8 mouse cellular contexts compared by ENCODE assay signal in the genomic region with DNA sequence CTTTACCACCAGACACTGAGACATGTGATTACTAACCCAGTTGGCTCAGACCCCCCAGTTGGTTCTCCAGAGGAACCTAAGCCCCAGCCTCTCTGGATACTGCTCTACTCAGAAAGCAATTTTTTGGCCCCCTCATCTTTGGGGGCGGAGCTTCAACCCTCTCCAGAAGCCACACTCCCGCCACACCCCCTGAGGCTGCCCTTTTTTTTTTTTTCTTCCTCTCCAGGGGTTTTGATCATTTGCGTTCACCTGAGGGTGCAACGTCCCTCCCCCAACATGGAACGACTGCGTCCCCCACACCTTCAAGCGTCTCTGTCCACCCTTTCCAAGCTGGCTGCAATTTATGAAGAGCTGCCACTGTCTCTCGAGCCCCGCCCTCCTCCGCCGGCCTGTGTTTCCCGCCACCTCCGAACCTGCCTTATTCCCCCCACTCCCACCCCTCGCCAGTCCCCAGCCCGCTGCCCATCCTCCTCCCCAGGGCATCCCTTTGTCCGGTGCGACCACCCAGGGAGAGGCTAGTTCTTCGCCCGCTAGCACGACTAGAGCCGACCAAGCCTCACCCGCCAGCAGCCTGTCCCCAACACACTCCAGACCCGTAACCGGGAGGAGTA. TPM values are rescaled to one million over a fixed set of nuclear protein-coding genes. Genes with fewer than 3 reads are reported as not detected.
DNase-seq lines count a peak whose midpoint lies in the region; ATAC-seq and TF ChIP-seq lines count a peak whose summit lies in the region.

No protein-coding gene starts in this region.

- under 1% methylated on average over 24 of the region's 24 CpGs for WGBS in forebrain, embryonic 16.5 days
- 1% methylated on average over 24 of the region's 24 CpGs for WGBS in hindbrain, embryonic 16.5 days

- TF ChIP-seq POLR2A in testis, adult 2 months (IDR thresholded peaks at IDR 0.05; ENCODE audit: control insufficient read depth, low read depth, low read length): no peak

- no peaks in the 10 kb centered on the region; the same call in 1 of the 2 replicates for H3K36me3 ChIP-seq in testis, adult 2 months (ENCODE audit: control insufficient read depth, insufficient read depth, low read length)
- peaks cover 14% of the 10 kb centered on the region for H3K36me3 ChIP-seq in forebrain, embryonic 16.5 days (ENCODE audit: control insufficient read depth, insufficient read depth)
- H3K36me3 ChIP-seq in hindbrain, embryonic 16.5 days (ENCODE audit: control insufficient read depth, insufficient read depth, low read length): peaks cover 21% of the 10 kb centered on the region

- DNase-seq in testis, postnatal 14 days (ENCODE audit: low spot score): no peak
- peak; percentile 61 for DNase-seq in cerebellum, adult 11 months
- peak; percentile 63 to 73 for DNase-seq in lung, adult 18-20 months
- peak; percentile 68 for DNase-seq in retina, postnatal 1 day
- no peak for DNase-seq in yolk sac, embryonic 10.5 days (ENCODE audit: low spot score)

- H3K9ac ChIP-seq in forebrain, embryonic 16.5 days (replicated peaks; ENCODE audit: low read depth, low read length): peak overlapping the region; percentile 92
- peak overlapping the region; percentile 97 for H3K9ac ChIP-seq in hindbrain, embryonic 16.5 days (ENCODE audit: low read depth, low read length)

- peak overlapping the region; percentile 83 for H3K27ac ChIP-seq in testis, adult 2 months (ENCODE audit: control insufficient read depth, insufficient read depth, low read depth, low read length)
- H3K27ac ChIP-seq in forebrain, embryonic 16.5 days (ENCODE audit: low read length): peak overlapping the region; percentile 92
- peak overlapping the region; percentile 97 for H3K27ac ChIP-seq in hindbrain, embryonic 16.5 days (ENCODE audit: low read depth, low read length)

- peak overlapping the region; percentile 93 for H3K4me3 ChIP-seq in testis, adult 2 months (ENCODE audit: control insufficient read depth, low read depth, low read length)
- H3K4me3 ChIP-seq in forebrain, embryonic 16.5 days (replicated peaks; ENCODE audit: low read length): peak overlapping the region; percentile 91
- peak overlapping the region; percentile 86 for H3K4me3 ChIP-seq in hindbrain, embryonic 16.5 days (ENCODE audit: low read length)

- H3K9me3 ChIP-seq in forebrain, embryonic 16.5 days (ENCODE audit: control insufficient read depth, low read length): no peaks in the 10 kb centered on the region
- no peaks in the 10 kb centered on the region for H3K9me3 ChIP-seq in hindbrain, embryonic 16.5 days (ENCODE audit: control insufficient read depth, low read length)

- peaks cover 20% of the 10 kb centered on the region for H3K4me1 ChIP-seq in testis, adult 2 months (ENCODE audit: control insufficient read depth, insufficient read depth, low read length)
- peaks cover 40% of the 10 kb centered on the region for H3K4me1 ChIP-seq in forebrain, embryonic 16.5 days (replicated peaks; ENCODE audit: control insufficient read depth, insufficient read depth, low read length)
- peaks cover 51% of the 10 kb centered on the region for H3K4me1 ChIP-seq in hindbrain, embryonic 16.5 days (ENCODE audit: control insufficient read depth, insufficient read depth, low read depth, low read length)

- ATAC-seq in forebrain, embryonic 16.5 days: peak; percentile 14; the same call in 1 of the 2 replicates
- ATAC-seq in hindbrain, embryonic 16.5 days: no peak

- H3K4me2 ChIP-seq in forebrain, embryonic 16.5 days (ENCODE audit: low read length): peak overlapping the region; percentile 61
- H3K4me2 ChIP-seq in hindbrain, embryonic 16.5 days (ENCODE audit: low read length): peak overlapping the region; percentile 63

- no peaks in the 10 kb centered on the region for H3K27me3 ChIP-seq in testis, adult 2 months (ENCODE audit: control insufficient read depth, insufficient read depth, low read length)
- no peaks in the 10 kb centered on the region for H3K27me3 ChIP-seq in forebrain, embryonic 16.5 days (replicated peaks; ENCODE audit: control insufficient read depth, insufficient read depth, low read length)
- H3K27me3 ChIP-seq in hindbrain, embryonic 16.5 days (replicated peaks; ENCODE audit: control insufficient read depth, insufficient read depth, low read length): no peaks in the 10 kb centered on the region

- TF ChIP-seq CTCF in testis, adult 2 months (IDR thresholded peaks at IDR 0.05; ENCODE audit: control insufficient read depth, insufficient read depth, insufficient replicate concordance, low read depth, low read length): no peak

RNA-seq across cellular contexts. Expression of gene Wdr6, which starts 0.5 kb away (rescaled TPM):
- 13.4 and 13.5 TPM in 2 replicates for polyA plus RNA-seq in testis, adult 2 months (2012; rRNA removed)
- 209 and 267 TPM in 2 replicates for polyA plus RNA-seq in forebrain, embryonic 16.5 days (2015; fragmentation: Nextera tagmentation; extraction: Ambion mirVana)
- 326 and 352 TPM in 2 replicates for polyA plus RNA-seq in hindbrain, embryonic 16.5 days (2015; fragmentation: Nextera tagmentation; extraction: Ambion mirVana)

RNA-seq across cellular contexts. Expression of gene Dalrd3, which starts 8.4 kb away (rescaled TPM):
- polyA plus RNA-seq in testis, adult 2 months (2012; rRNA removed): 184 and 185 TPM in 2 replicates
- polyA plus RNA-seq in forebrain, embryonic 16.5 days (2015; fragmentation: Nextera tagmentation; extraction: Ambion mirVana): 258 and 296 TPM in 2 replicates
- 328 and 331 TPM in 2 replicates for polyA plus RNA-seq in hindbrain, embryonic 16.5 days (2015; fragmentation: Nextera tagmentation; extraction: Ambion mirVana)

RNA-seq across cellular contexts. Expression of gene Ndufaf3, which starts 10.8 kb away (rescaled TPM):
- polyA plus RNA-seq in testis, adult 2 months (2012; rRNA removed): 347 and 402 TPM in 2 replicates
- 68.9 and 77.4 TPM in 2 replicates for polyA plus RNA-seq in forebrain, embryonic 16.5 days (2015; fragmentation: Nextera tagmentation; extraction: Ambion mirVana)
- 71.8 and 78.2 TPM in 2 replicates for polyA plus RNA-seq in hindbrain, embryonic 16.5 days (2015; fragmentation: Nextera tagmentation; extraction: Ambion mirVana)

RNA-seq across cellular contexts. Expression of gene Impdh2, which starts 18.0 kb away (rescaled TPM):
- polyA plus RNA-seq in testis, adult 2 months (2012; rRNA removed): 172 and 183 TPM in 2 replicates
- 118 and 128 TPM in 2 replicates for polyA plus RNA-seq in forebrain, embryonic 16.5 days (2015; fragmentation: Nextera tagmentation; extraction: Ambion mirVana)
- 101 and 110 TPM in 2 replicates for polyA plus RNA-seq in hindbrain, embryonic 16.5 days (2015; fragmentation: Nextera tagmentation; extraction: Ambion mirVana)

RNA-seq across cellular contexts. Expression of gene P4htm, which starts 19.4 kb away (rescaled TPM):
- 5.4 and 5.5 TPM in 2 replicates for polyA plus RNA-seq in testis, adult 2 months (2012; rRNA removed)
- polyA plus RNA-seq in forebrain, embryonic 16.5 days (2015; fragmentation: Nextera tagmentation; extraction: Ambion mirVana): 21.9 and 23.6 TPM in 2 replicates
- polyA plus RNA-seq in hindbrain, embryonic 16.5 days (2015; fragmentation: Nextera tagmentation; extraction: Ambion mirVana): 40.1 and 40.2 TPM in 2 replicates

Comparison
In these comparisons a context has a peak if more than half of its experiments do, and no peak if none do; other contexts are left out.
1. DNase-seq: peak in cerebellum, adult 11 months (single experiment), lung, adult 18-20 months (2 of 2) and retina, postnatal 1 day (single experiment); none in testis, postnatal 14 days (single experiment) and yolk sac, embryonic 10.5 days (single experiment).
2. RNA of gene Wdr6, which starts 0.5 kb away (polyA plus RNA-seq): 326 to 352 TPM in hindbrain, embryonic 16.5 days and 209 to 267 TPM in forebrain, embryonic 16.5 days; 13.4 to 13.5 TPM in testis, adult 2 months; every median in the first group is over 10 times any median in the second.
3. Peak in every context shown above with its lines, with median percentiles within 50 percentile points of each other: H3K27ac ChIP-seq and H3K4me3 ChIP-seq.